Mouse (Mus musculus) spleen, adult 2 months (tissue): ENCODE measurements at regions not wholly inside any gene's neighbourhood (a gene's known extent, or its start where the extent isn't known, plus 50 kb on each side); places are given as distances from the start of the nearest gene placed in this dataset.

ENCODE experiments used
- DNase-seq, 2 experiments: peaks; one replicate each; pipeline versions ENCODE4 v3.0.0 to v3.0.0-alpha.2; 2012 to 2021; ENCODE audit warnings: low spot score in 2 of 2, low read depth in 1 of 2
- H3K27ac ChIP-seq: fragments of 200-500 bp; 2 replicates; pipeline ENCODE4 v1.5.1; 2012; ENCODE audit warnings: low read length, inconsistent platforms; ENCODE audit not compliant: insufficient read depth
- H3K27me3 ChIP-seq: fragments of 200-500 bp; 2 replicates; pipeline ENCODE4 v1.6.1; 2012; ENCODE audit warnings: mild to moderate bottlenecking, moderate library complexity, low read length, inconsistent platforms; ENCODE audit not compliant: control insufficient read depth, insufficient read depth
- H3K36me3 ChIP-seq: fragments of 200-500 bp; 2 replicates; pipeline ENCODE4 v1.6.1; 2012; ENCODE audit warnings: mild to moderate bottlenecking, low read length, inconsistent platforms; ENCODE audit not compliant: control insufficient read depth, insufficient read depth
- H3K4me1 ChIP-seq: fragments of 200-500 bp; 2 replicates; pipeline ENCODE4 v1.6.1; 2011; ENCODE audit warnings: inconsistent platforms; ENCODE audit not compliant: control insufficient read depth, insufficient read depth, insufficient read length
- H3K4me3 ChIP-seq: fragments of 200-500 bp; 2 replicates; pipeline ENCODE4 v1.5.1; 2011; ENCODE audit warnings: mild to moderate bottlenecking, inconsistent platforms; ENCODE audit not compliant: insufficient read depth, insufficient read length; ENCODE audit errors: extremely low read depth
- CTCF ChIP-seq: fragments of 200-500 bp; IDR thresholded peaks from 2 replicates; pipeline ENCODE4 v1.5.1; 2011; ENCODE audit warnings: mild to moderate bottlenecking, inconsistent platforms; ENCODE audit not compliant: insufficient read depth, insufficient read length, insufficient replicate concordance; ENCODE audit errors: extremely low read depth
- POLR2A ChIP-seq: fragments of 200-500 bp; IDR thresholded peaks from 2 replicates; pipeline ENCODE4 v1.6.1; 2011; ENCODE audit warnings: low read depth, low read length, inconsistent platforms
- whole genome bisulfite sequencing: fragments of 180-500 bp; shearing (Covaris S2); methylation state at CpG from one replicate; pipeline ENCODE4 v1.1.7; 2018; 5-methylcytosine and 5-hydroxymethylcytosine counted together

DNA sequence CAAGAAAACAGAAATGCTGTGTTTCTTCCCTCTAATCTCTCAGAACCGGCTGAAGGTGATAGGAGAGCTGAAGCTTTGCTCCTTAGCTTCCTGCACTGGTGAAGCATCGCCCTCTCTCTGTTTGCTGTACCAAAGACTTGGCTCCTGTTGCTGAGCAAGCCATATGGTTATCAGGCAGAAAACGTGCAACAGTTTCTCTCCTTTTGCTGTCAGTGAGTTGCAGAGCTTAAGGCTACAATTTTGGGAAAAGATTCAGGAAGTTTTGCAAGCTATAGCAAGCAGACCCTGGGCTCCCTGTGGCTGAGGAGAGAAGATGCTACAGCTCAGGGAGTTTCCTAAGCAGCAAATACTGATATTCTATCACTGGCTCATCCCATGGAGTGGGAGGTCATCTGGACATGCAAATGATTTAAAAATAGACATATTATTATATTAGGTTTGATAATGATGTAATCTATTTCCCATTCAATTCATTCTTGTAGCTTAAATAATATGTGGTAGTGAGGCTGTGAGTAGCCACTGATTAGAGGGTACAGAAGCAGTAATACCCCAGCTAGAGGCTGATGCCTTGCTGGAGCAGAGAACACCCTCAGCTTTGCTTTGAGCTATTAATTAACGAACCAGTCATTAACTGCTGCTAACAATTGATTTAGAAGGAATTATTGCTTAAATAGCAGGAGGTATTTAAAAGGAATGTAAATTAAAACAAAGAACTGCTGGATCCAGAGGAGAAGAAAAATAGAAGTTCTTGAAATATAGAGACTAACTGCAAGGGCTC is 240.1 kb upstream of the Emcn start:
- TF ChIP-seq POLR2A (no peak), CTCF (no peak)
- no peak overlapping the region for H3K4me3 ChIP-seq
- H3K36me3 ChIP-seq = no peaks in the 10 kb centered on the region
- no peaks in the 10 kb centered on the region for H3K4me1 ChIP-seq
- no peaks in the 10 kb centered on the region for H3K27me3 ChIP-seq
- DNase-seq = no peak
- no peak overlapping the region for H3K27ac ChIP-seq
- WGBS = 79% methylated on average over 4 of the region's 4 CpGs

DNA sequence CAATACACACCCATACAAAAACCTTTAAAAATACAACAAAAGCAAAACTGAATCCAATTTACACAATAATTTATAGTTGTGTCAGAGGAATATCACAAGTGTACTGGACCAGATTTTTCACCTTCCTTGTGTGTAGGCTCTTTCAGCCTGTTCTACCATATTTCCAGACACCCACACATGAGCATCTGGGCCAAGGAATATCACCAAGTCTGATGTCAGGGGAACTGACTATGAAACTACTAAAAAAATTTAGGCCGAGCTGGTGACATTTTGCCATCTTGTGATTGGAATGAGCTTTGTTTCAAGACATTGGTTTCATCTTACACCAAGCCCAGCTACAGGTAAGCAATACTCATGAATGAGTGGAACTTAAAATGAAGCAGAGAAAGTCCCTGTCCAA is 234.9 kb upstream of the Emcn start:
- 91% methylated on average over 1 of the region's 1 CpGs for WGBS
- DNase-seq = no peak

DNA sequence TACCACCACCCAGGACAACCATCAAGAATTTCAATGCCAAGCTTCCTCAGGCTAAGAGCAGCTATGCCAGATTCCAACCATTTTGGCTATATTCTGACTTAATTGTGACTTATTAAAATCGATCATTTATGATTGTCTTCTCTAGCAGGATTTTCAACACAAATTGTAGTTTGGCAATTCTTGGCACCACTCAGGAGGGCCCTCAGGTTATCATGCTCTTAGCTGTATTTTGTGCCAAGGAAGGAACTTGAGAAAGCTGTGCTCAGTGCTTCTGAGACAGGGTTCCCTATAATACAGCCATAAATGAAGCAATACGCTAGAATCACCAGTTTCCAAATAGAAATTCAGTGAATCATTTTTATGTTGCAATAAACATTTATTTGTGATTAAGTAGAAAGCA is 232.7 kb upstream of the Emcn start:
- Histone ChIP-seq H3K27ac (no peak overlapping the region), H3K4me3 (no peak overlapping the region), H3K27me3 (no peaks in the 10 kb centered on the region), H3K4me1 (no peaks in the 10 kb centered on the region), H3K36me3 (no peaks in the 10 kb centered on the region)
- WGBS = 94% methylated on average over 2 of the region's 2 CpGs
- TF ChIP-seq POLR2A = no peak
- no peak for TF ChIP-seq CTCF
- no peak for DNase-seq

More for the DNA sequence above, 234.9 kb upstream of the Emcn start:
- no peaks in the 10 kb centered on the region for H3K4me1 ChIP-seq
- no peak overlapping the region for H3K27ac ChIP-seq
- TF ChIP-seq CTCF (no peak), POLR2A (no peak)
- no peaks in the 10 kb centered on the region for H3K36me3 ChIP-seq
- H3K4me3 ChIP-seq = no peak overlapping the region
- no peaks in the 10 kb centered on the region for H3K27me3 ChIP-seq

DNA sequence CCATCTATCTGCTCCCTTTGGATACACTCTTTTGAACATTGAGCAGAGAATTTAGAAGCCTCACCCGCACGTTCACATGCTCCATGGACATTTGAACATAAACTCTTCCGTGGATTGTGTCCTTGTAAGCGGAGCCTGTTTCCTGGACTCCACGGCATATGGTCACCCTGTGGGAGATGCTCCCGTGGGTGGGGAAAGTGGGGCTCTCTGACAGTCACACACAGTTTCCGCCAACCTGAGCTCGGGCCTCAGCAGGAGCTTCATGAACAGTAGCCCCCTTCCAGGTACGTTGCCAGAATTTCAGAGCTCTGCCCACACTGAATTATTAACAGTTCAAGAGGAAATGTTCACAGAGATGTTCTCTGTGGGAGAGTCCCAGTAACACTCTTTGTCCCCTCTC is 231.1 kb upstream of the Emcn start:
- H3K27ac ChIP-seq = no peak overlapping the region

DNA sequence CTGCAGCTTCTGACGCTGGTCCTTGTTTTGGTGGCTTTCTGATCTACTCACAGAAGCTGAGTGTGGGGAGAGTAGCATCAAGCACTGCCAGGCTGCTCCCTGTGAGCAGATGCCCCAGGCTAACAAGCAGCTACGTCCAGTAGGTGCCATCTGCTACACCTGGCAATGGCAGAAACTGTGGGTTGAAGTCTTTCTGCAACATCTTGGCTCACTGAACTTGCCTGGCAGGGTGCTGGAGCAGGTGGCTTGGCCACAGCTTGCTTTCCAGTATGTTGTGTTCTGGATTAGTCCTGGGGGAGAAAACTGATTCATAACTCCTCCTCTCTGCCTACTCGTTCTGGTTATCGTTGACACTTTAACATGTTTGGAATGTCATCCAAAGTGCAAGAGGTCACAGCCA is 230.4 kb upstream of the Emcn start:
- H3K4me1 ChIP-seq = no peaks in the 10 kb centered on the region
- no peak for DNase-seq
- TF ChIP-seq POLR2A = no peak
- TF ChIP-seq CTCF = no peak
- H3K36me3 ChIP-seq = no peaks in the 10 kb centered on the region
- no peak overlapping the region for H3K4me3 ChIP-seq
- no peaks in the 10 kb centered on the region for H3K27me3 ChIP-seq
- 83% methylated on average over 4 of the region's 4 CpGs for WGBS
- H3K27ac ChIP-seq = no peak overlapping the region

More for the DNA sequence above, 231.1 kb upstream of the Emcn start:
- no peak for TF ChIP-seq CTCF
- no peak for TF ChIP-seq POLR2A
- DNase-seq = no peak
- no peak overlapping the region for H3K4me3 ChIP-seq
- 88% methylated on average over 9 of the region's 9 CpGs for WGBS
- H3K4me1 ChIP-seq = no peaks in the 10 kb centered on the region
- H3K27me3 ChIP-seq = no peaks in the 10 kb centered on the region
- no peaks in the 10 kb centered on the region for H3K36me3 ChIP-seq

DNA sequence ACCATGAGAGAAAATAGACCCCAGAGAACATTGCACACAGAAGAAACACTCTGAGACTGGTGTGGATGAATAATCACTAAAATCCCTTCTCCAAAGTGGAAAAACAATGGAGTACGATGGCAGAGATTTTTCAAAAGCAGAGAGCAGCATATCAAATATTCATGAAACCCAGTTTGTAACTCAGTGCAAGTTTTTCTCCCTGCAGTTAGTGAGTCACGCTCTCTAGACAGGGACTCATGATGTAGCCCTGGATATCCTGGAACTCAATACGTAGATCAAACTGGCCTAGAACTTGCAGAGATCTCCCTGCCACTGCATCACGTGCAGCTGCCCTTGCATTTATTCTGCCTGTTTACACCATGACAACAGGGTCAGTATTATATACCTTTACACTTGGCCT is 210.9 kb upstream of the Emcn start:
- Histone ChIP-seq H3K27me3 (no peaks in the 10 kb centered on the region), H3K4me1 (no peaks in the 10 kb centered on the region), H3K27ac (no peak overlapping the region), H3K36me3 (no peaks in the 10 kb centered on the region), H3K4me3 (no peak overlapping the region)
- DNase-seq = no peak
- TF ChIP-seq CTCF (no peak), POLR2A (no peak)
- WGBS = 90% methylated on average over 4 of the region's 4 CpGs

DNA sequence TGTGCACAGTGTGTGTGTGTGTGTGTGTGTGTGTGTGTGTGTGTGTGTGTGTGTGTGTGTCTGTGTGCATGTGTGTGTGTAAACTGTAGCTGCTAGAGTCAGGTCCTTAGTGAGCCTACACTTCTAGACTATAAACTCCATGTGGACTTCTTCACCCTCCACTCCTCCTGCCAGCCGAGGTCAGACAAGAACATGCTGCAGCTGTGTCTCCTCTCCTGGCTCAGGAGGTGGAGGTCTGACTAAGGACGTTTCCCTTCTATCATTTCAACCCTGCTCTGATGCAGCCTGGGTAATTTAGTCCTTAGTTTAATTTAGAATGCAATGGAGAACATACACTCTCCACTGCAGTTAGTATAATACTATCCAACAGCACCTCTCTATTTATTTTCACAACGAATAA is 198.8 kb upstream of the Emcn start:
- TF ChIP-seq CTCF = no peak
- no peak for TF ChIP-seq POLR2A
- DNase-seq = no peak
- no peak overlapping the region for H3K4me3 ChIP-seq
- no peaks in the 10 kb centered on the region for H3K36me3 ChIP-seq
- no peaks in the 10 kb centered on the region for H3K4me1 ChIP-seq
- no peak overlapping the region for H3K27ac ChIP-seq
- no peaks in the 10 kb centered on the region for H3K27me3 ChIP-seq
- WGBS = 73% methylated on average over 3 of the region's 3 CpGs
